Mouse (Mus musculus) cerebellum, adult 2 months (tissue): Measurements from ENCODE around the gene Wdr11. TPM values are rescaled to one million over a fixed set of nuclear protein-coding genes. Genes with fewer than 3 reads are reported as not detected.

Experiments
- DNase-seq, 2 experiments: peaks; one replicate each; pipeline ENCODE4 v3.0.0; 2021
- H3K27ac ChIP-seq: fragments of 200-500 bp; 2 replicates; pipeline ENCODE4 v1.5.1; 2012; ENCODE audit warnings: low read length, control low read depth, inconsistent platforms; ENCODE audit not compliant: insufficient read depth
- H3K27me3 ChIP-seq: fragments of 200-500 bp; 2 replicates; pipeline ENCODE4 v1.6.1; 2012; ENCODE audit warnings: inconsistent platforms, mild to moderate bottlenecking, low read length, moderate library complexity; ENCODE audit not compliant: control insufficient read depth, insufficient read depth
- H3K4me1 ChIP-seq: fragments of 200-500 bp; 2 replicates; pipeline ENCODE4 v1.6.1; 2011; ENCODE audit warnings: low read length; ENCODE audit not compliant: control insufficient read depth, insufficient read depth
- H3K4me3 ChIP-seq: fragments of 200-500 bp; replicated peaks from 2 replicates; pipeline ENCODE3; 2011; ENCODE audit warnings: mild to moderate bottlenecking, low read depth, low read length, control low read depth; ENCODE audit not compliant: insufficient read depth
- CTCF ChIP-seq: fragments of 200-500 bp; IDR thresholded peaks from 2 replicates; pipeline ENCODE4 v1.5.1; 2011; ENCODE audit warnings: low read depth, mild to moderate bottlenecking, control low read depth, low read length, moderate library complexity, borderline replicate concordance; ENCODE audit not compliant: insufficient read depth
- POLR2A ChIP-seq: fragments of 200-500 bp; IDR thresholded peaks from 2 replicates; pipeline ENCODE4 v1.6.1; 2011; ENCODE audit warnings: low read length, control low read depth, borderline replicate concordance; ENCODE audit not compliant: insufficient read depth
- WGBS: fragments of 180-500 bp; shearing (Covaris S2); methylation state at CpG from one replicate; pipeline ENCODE4 v1.1.7; 2018; 5-methylcytosine and 5-hydroxymethylcytosine counted together
- polyA plus RNA-seq: library from polyadenylated mRNA; depleted of rRNA; stranded (reverse); fragments of >200 nt; gene quantifications from 2 replicates; pipeline ENCODE4 v1.2.3, GENCODE M21; 2012

The Wdr11 gene
- polyA plus RNA-seq, 1 experiment = 32.8 TPM

- H3K27me3 ChIP-seq = no peaks in the 10 kb centered on the region
- H3K4me3 ChIP-seq = no peak overlapping the region
- WGBS = 88% methylated on average over 4 of the region's 4 CpGs
- DNase-seq = no peak
- TF ChIP-seq POLR2A (no peak), CTCF (no peak)
- no peak overlapping the region for H3K27ac ChIP-seq
- peaks cover 3% of the 10 kb centered on the region; the same call in 1 of the 2 replicates for H3K4me1 ChIP-seq
Measured at GRCm38 (mm10) chr7:129677141-129677540, 85.5 kb downstream of the Wdr11 start.

DNA sequence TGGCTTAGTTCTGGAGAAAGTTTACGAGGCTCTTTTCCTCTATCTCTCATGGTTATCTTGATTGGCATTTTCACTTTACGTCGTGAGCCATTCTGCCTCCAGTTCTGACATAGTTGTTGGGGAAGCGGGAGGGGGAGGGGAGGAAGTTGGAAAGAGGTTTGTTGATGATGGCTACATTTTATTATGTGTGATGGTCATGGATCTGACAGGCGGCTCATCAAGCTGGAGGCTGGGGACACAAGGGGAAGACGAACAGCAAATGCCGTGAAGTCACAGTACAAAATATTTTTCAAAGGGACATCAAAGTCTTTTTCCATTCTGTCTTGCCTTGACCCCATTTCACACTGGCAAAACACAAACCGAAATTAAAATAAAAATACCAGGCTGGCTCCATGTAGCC lies 86.8 kb downstream of the Wdr11 start:
- WGBS = 65% methylated on average over 8 of the region's 8 CpGs
- no peak overlapping the region for H3K27ac ChIP-seq
- H3K4me1 ChIP-seq = peaks cover 3% of the 10 kb centered on the region; the same call in 1 of the 2 replicates
- H3K27me3 ChIP-seq = no peaks in the 10 kb centered on the region
- TF ChIP-seq POLR2A (no peak), CTCF (no peak)
- DNase-seq = no peak
- no peak overlapping the region for H3K4me3 ChIP-seq

DNA sequence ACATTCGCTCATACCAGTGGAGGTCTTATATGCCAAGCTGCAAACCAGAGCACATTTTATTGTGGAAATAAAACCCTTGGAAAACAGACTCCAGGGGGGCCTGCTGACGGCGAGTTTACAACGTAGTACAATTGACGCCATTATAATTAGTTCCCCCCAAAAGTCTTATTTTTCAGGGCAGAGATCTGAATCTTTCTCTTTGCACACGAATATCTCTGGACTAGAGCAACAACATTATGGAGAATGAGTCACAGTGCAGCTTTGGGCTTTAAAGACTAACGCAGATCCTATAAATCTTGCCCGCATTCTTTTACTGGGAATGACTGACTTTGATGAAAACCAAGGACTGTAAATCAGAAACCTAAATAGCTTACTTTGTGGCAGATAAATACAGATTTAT lies 87.3 kb downstream of the Wdr11 start:
- Histone ChIP-seq H3K4me1 (peaks cover 3% of the 10 kb centered on the region; the same call in 1 of the 2 replicates), H3K27me3 (no peaks in the 10 kb centered on the region), H3K27ac (no peak overlapping the region), H3K4me3 (no peak overlapping the region)
- no peak for DNase-seq
- 64% methylated on average over 8 of the region's 8 CpGs for WGBS
- no peak for TF ChIP-seq POLR2A
- TF ChIP-seq CTCF = no peak

GRCm38 (mm10) chr7:129680534-129681210 lies 89.0 kb downstream of the Wdr11 start:
- Histone ChIP-seq H3K27ac (no peak overlapping the region), H3K4me1 (no peaks in the 10 kb centered on the region), H3K4me3 (no peak overlapping the region), H3K27me3 (no peaks in the 10 kb centered on the region)
- no peak for DNase-seq
- no peak for TF ChIP-seq POLR2A
- TF ChIP-seq CTCF = peak; percentile 29; the same call in 1 of the 2 replicates
- 58% methylated on average over 10 of the region's 10 CpGs for WGBS

DNA sequence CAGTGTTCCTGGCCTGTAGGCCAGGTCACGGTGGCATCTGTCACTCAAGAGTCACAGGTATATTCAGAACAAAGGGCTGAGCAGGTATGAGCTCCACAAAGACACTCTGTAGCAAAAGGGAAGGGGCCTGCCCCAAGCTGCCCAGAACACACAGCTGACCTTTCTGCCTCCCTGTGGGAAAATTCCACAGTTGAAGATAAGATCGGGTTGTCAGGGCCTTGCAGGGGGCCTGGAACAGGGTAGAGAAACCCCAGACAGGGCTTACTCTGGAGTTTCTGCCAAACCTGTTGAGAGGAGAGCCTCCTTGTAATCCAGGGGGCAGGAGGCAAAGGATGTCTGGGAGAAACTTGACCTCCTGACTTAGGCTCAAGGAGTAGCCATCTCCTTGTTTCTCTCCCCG lies 90.9 kb downstream of the Wdr11 start:
- no peak overlapping the region for H3K4me3 ChIP-seq
- no peak for DNase-seq
- TF ChIP-seq CTCF (no peak), POLR2A (no peak)
- H3K4me1 ChIP-seq = no peaks in the 10 kb centered on the region
- H3K27ac ChIP-seq = no peak overlapping the region
- 66% methylated on average over 3 of the region's 3 CpGs for WGBS
- H3K27me3 ChIP-seq = no peaks in the 10 kb centered on the region

DNA sequence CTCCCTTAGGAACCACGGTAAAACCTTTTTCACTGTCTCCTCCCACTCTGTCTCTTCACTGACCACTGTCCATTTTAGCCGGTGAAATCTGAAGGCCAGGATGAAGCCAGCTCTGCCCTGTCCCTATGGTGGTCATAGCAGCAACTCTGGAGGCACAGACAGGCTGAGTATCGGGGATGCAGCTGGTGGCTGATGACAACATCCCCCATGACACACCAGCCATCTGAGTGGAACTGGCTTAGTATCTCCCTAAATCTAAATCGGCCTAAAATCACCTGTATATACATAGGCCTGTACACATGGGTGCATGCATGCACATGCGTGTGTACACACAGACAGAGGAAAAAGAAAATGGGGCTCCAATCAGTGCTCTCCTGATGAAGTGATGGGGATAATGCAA lies 93.7 kb downstream of the Wdr11 start:
- Histone ChIP-seq H3K4me3 (no peak overlapping the region), H3K27me3 (no peaks in the 10 kb centered on the region), H3K27ac (no peak overlapping the region), H3K4me1 (no peaks in the 10 kb centered on the region)
- no peak for DNase-seq
- WGBS = 81% methylated on average over 5 of the region's 5 CpGs
- TF ChIP-seq CTCF = no peak
- no peak for TF ChIP-seq POLR2A
